ENCODE assay signal across 9 mouse cellular contexts in genomic region chr9:43984181-43985062, GRCm38 (mm10). TPM values are rescaled to one million over a fixed set of nuclear protein-coding genes. Genes with fewer than 3 reads are reported as not detected.
DNase-seq lines count a peak whose midpoint lies in the region; ATAC-seq and TF ChIP-seq lines count a peak whose summit lies in the region.
"Had no signal": no experiment of that assay in that cellular context is flagged by ENCODE, and none has a peak within 500 bp of the region (broad histone marks: within the 10 kb centered on the region; RNA-seq: fewer than 3 reads in every experiment).

No protein-coding gene starts in this region.

- 30% methylated on average over 8 of the region's 8 CpGs for WGBS in heart, postnatal 0 days
- 35% methylated on average over 8 of the region's 8 CpGs for WGBS in lung, adult 2 months

- H3K4me1 ChIP-seq in ES-Bruce4 (ENCODE audit: control insufficient read depth, insufficient read depth, low read length) = no peaks in the 10 kb centered on the region
- peaks cover 3% of the 10 kb centered on the region; the same call in 1 of the 2 replicates for H3K4me1 ChIP-seq in heart, postnatal 0 days (ENCODE audit: control insufficient read depth, insufficient read depth)
- H3K4me1 ChIP-seq in lung, adult 2 months (ENCODE audit: control insufficient read depth, insufficient read depth, low read length) = peaks cover 4% of the 10 kb centered on the region; the same call in 1 of the 2 replicates

- H3K4me2 ChIP-seq in heart, postnatal 0 days (ENCODE audit: low read depth, low read length) = no peak overlapping the region
- H3K4me2 ChIP-seq: lung, embryonic 15.5 days had no signal

- peak; percentile 80 for TF ChIP-seq CTCF in ES-Bruce4 (IDR thresholded peaks at IDR 0.05; ENCODE audit: low read depth, low read length)
- TF ChIP-seq CTCF in heart, postnatal 0 days (IDR thresholded peaks at IDR 0.05; ENCODE audit: low read depth) = peak; percentile 94
- TF ChIP-seq CTCF in lung, adult 2 months (IDR thresholded peaks at IDR 0.05; ENCODE audit: insufficient read depth, low read length) = peak; percentile 76

- TF ChIP-seq POLR2A in ES-Bruce4 (IDR thresholded peaks at IDR 0.05; ENCODE audit: insufficient read depth, low read length) = no peak
- no peak for TF ChIP-seq POLR2A in lung, adult 2 months (IDR thresholded peaks at IDR 0.05; ENCODE audit: borderline replicate concordance, extremely low read depth, low read depth, low read length)

- no peaks in the 10 kb centered on the region for H3K36me3 ChIP-seq in ES-Bruce4 (ENCODE audit: control insufficient read depth, insufficient read depth, low read length, poor library complexity, severe bottlenecking)
- H3K36me3 ChIP-seq in heart, postnatal 0 days (replicated peaks; ENCODE audit: control insufficient read depth, insufficient read depth, low read length) = no peaks in the 10 kb centered on the region
- H3K36me3 ChIP-seq: lung, embryonic 15.5 days had no signal

- peak; percentile 73 for ATAC-seq in heart, postnatal 0 days (ENCODE audit: insufficient read depth, low read depth)

- H3K27ac ChIP-seq in ES-Bruce4 (ENCODE audit: insufficient read depth, low read length) = no peak overlapping the region
- H3K27ac ChIP-seq in heart, postnatal 0 days (ENCODE audit: low read depth) = no peak overlapping the region
- H3K27ac ChIP-seq: lung, embryonic 15.5 days had no signal

- H3K27me3 ChIP-seq in ES-Bruce4 (ENCODE audit: control insufficient read depth, insufficient read depth, low read length, poor library complexity, severe bottlenecking) = no peaks in the 10 kb centered on the region
- no peaks in the 10 kb centered on the region for H3K27me3 ChIP-seq in heart, postnatal 0 days (ENCODE audit: control insufficient read depth, insufficient read depth, low read length)
- H3K27me3 ChIP-seq: lung, embryonic 15.5 days had no signal

- no peak for TF ChIP-seq EP300 in ES-Bruce4 (IDR thresholded peaks at IDR 0.05; ENCODE audit: insufficient read depth, low read depth, low read length)
- TF ChIP-seq EP300 in heart, postnatal 0 days (IDR thresholded peaks at IDR 0.05; ENCODE audit: low read depth) = no peak

- peak; percentile 63 for DNase-seq in brain, embryonic 18.5 days (ENCODE audit: low read depth, low spot score)
- DNase-seq in fibroblast of lung, adult 2 months (ENCODE audit: low read depth) = peak; percentile 86
- DNase-seq in heart, postnatal 0 days (ENCODE audit: low spot score) = peak; percentile 81
- DNase-seq in kidney, postnatal 25 days = peak; percentile 83 to 89
- DNase-seq in lung, adult 2 months = peak; percentile 73
- DNase-seq in ovary, postnatal 36 days (ENCODE audit: low spot score) = peak; percentile 65
- DNase-seq in thymus, postnatal 25 days = peak; percentile 91

- no peaks in the 10 kb centered on the region for H3K9me3 ChIP-seq in ES-Bruce4 (replicated peaks; ENCODE audit: control insufficient read depth, insufficient read depth, low read length, poor library complexity, severe bottlenecking)
- no peaks in the 10 kb centered on the region for H3K9me3 ChIP-seq in heart, postnatal 0 days (replicated peaks; ENCODE audit: control insufficient read depth, low read length)
- H3K9me3 ChIP-seq: lung, embryonic 15.5 days had no signal

- no peak overlapping the region for H3K9ac ChIP-seq in ES-Bruce4 (ENCODE audit: low read depth, poor library complexity, severe bottlenecking)
- no peak overlapping the region for H3K9ac ChIP-seq in heart, postnatal 0 days (replicated peaks; ENCODE audit: low read depth, low read length)
- H3K9ac ChIP-seq: lung, embryonic 15.5 days had no signal

- H3K4me3 ChIP-seq in ES-Bruce4 (ENCODE audit: low read depth, low read length) = no peak overlapping the region
- H3K4me3 ChIP-seq in heart, postnatal 0 days (ENCODE audit: low read depth, low read length) = no peak overlapping the region
- no peak overlapping the region for H3K4me3 ChIP-seq in lung, adult 2 months (replicated peaks; ENCODE audit: extremely low read depth, low read depth, low read length)
- H3K4me3 ChIP-seq: lung, embryonic 15.5 days had no signal

RNA-seq across cellular contexts. Expression of gene Thy1, which starts 58.8 kb away (rescaled TPM):
- 11.4 and 15.4 TPM in 2 replicates for polyA plus RNA-seq in ES-Bruce4 (2011; ENCODE audit: insufficient read depth, insufficient read length, low read depth, missing spikeins)
- total RNA-seq in heart, postnatal 0 days (2014; rRNA removed; ENCODE audit: low replicate concordance) = 6.3 and 12.5 TPM in 2 replicates
- 3.6 and 4.4 TPM in 2 replicates for polyA plus RNA-seq in heart, postnatal 0 days (2015; fragmentation: Nextera tagmentation; extraction: Ambion mirVana)
- 22.0 and 34.3 TPM in 2 replicates for polyA plus RNA-seq in lung, adult 2 months (2012; rRNA removed)
